Mouse (Mus musculus) T-helper 1 cell (primary cell): Measurements from ENCODE around the gene Tmco1.

ENCODE experiments used
- in situ Hi-C: fragments of 300-600 bp; cut with MboI, MseI; formaldehyde crosslinking; loops from one replicate; pipeline ENCODE4 v1.15.1; 2025; ENCODE audit warnings: high pct_unique_total_duplicates

The Tmco1 gene

DNA sequence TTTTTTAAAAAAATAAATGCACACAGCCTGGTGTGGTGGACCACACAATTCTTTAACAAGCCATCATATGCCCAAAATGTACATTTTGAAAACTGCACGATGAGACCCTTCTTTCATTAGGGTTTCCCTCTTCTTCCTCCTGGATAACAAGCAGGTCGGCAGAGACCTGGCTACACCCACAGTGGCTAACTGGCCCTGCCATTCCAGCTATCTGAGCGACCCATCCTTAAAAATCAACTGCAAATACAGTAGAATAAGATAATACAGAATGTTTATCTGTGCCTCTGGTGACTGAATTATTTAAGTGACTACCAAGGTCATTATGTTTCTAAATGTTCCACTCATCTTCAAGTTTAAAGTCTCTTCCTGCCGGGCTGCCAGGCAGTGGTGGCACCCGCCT, 25.4 kb upstream of the Tmco1 start:
- in situ Hi-C loops: loop anchor here (25.0 kb wide), 1 partner anchor 1820 kb away; the partner anchor contains the start of genes Dcaf6 and Mpc2

DNA sequence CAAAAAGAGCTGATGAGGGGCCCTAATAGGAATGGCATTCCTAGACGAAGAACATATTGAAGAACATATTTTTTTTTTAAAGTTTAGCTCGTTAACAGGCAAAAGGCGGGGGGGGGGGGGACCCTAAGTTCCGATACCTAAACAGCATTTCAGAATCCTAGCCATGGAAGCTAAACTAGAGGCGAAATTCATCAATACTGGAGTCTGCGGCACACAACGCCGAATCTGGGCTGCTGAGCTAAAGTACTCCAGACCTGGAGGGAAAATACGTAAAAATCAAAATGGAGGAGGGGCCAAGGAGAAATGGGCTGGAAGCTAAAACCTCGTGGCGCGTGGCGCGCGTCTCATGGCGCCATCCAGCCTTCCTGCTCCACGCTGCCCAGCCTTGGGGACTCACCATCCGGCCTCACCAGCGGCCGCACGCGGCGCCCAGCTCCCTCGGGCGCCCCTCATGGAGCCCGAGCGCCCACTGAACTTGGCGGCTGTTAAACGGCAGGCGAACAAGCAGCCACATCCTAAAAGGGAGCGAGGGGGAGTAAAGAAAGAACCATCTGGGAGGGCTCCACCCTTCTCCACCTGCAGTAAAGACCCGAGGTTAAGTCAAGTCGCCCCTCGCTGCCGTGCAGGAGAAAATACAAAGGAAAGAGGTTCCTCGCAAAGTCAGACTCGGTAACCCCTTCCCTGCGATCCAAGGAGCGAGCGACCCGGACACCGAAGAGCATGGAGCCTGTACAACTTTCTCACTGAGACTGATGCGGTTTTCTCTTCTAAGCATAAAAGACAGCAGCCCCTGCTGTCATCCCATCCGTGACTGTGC, 24.5 kb upstream of the Tmco1 start:
- in situ Hi-C loops: loop anchor here (25.0 kb wide), 1 partner anchor 1821 kb away; the partner anchor contains the start of genes Dcaf6 and Mpc2

DNA sequence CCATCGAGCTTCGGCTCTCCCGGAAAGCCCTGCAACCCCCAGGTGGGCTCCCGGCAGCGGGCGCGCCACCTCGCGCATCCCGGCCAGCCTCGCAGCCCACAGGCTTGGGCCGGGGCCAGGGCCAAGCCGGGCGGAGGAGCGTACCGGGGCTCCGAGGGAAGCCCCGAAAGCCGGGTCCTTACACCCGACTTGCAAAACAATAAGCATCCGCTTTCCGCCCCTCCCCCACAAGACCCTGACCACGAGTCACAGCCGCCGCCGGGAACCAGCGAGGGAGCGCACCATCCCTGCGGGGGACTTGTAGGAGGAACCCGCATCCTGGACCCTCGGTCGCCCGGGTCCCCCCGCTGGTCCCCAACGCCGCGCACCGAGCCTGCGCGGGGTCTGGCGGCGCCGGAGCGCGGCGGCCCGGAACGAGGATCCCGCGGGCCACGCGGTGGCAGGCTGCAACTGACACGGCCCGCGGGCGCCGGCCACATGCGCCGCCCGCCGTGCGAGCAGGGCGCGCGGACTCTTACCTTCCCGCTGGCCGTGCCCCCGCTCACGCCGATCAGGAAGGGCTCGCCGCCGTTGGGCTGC, 23.8 kb upstream of the Tmco1 start:
- in situ Hi-C loops: loop anchor here (25.0 kb wide), 1 partner anchor 1822 kb away; the partner anchor contains the start of genes Dcaf6 and Mpc2

DNA sequence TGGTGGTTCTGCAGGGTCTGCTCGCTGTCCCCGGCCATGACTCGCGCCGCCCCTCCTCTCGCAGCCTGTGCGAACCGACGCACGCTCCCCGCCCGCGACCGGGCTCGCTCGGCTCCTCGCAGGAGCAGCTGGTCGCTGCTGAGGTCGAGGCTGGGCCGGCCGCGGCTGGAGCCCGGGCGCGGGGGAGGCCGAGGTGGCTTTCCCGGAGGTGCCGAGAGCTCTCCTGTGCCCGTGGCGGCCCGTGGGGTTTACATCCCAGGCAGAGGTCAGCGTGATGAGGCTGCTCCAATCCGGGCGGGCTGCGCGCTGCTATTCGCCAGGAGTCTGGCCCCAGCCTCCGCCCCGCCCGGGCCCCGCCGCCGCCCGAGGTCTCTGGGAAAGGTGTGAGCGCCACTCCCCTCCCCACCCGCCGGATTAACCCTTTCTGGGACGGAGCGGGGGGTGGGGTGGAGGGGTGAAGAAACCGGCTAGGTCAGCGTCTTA, 23.3 kb upstream of the Tmco1 start:
- in situ Hi-C loops: loop anchor here (25.0 kb wide), 1 partner anchor 1823 kb away; the partner anchor contains the start of genes Dcaf6 and Mpc2

DNA sequence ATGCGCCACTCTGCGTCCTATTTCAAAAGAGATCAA, 23.0 kb upstream of the Tmco1 start, which contains the start of gene Uck2:
Gene Uck2 (minus strand): TSS at position 1 of the 36 bp plus-strand sequence.
- in situ Hi-C loops: loop anchor here (25.0 kb wide), 1 partner anchor 1823 kb away; the partner anchor contains the start of genes Dcaf6 and Mpc2

GRCm38 (mm10) chr1:167285356-167285755, 22.8 kb upstream of the Tmco1 start:
- in situ Hi-C loops: loop anchor here (25.0 kb wide), 1 partner anchor 1823 kb away; the partner anchor contains the start of genes Dcaf6 and Mpc2

- in situ Hi-C loops: loop anchor here (25.0 kb wide), 1 partner anchor 1825 kb away; the partner anchor contains the start of genes Dcaf6 and Mpc2
Observed at GRCm38 (mm10) chr1:167287156-167287555, 21.0 kb upstream of the Tmco1 start.

DNA sequence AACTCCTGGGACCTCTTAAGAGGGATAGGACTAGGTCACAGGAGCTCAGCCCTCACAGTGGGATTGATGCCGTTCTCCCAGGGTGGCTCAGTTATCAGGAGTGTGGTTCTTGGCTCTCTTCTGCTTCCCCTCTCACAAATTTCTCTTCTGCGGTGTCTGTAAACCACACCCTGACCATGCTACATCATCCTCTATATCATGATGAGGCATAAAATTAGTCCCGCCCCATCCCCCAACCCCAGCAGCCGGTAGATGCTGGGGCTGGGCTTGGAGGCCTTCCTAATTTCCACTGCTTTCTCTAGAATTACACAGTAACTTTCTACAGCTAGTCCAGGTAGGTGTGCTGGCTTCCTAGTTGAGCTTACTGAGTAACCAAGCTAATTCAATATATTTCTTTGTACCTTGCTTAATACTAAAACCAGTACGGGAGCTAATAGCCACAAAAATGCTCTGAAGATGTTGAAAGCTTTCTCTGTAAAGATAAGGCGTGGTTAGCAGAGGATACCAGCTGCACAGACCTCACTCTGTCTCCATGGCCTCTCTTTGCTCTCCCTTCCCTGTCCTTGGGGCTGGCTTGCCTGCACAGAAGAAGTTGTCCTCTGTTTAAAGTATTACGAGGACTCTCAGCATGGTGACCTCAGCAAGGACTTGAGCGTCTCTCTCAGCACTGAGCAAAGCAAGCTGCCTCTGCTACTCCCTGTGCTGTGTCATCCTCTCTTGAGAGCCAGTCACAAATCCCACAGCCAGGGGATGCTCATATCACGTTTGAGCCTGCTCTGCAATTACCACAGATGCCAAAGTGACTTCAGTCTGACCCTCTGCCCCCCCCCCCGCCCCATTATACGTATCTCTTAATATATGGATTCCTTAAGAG, 19.3 kb upstream of the Tmco1 start:
- in situ Hi-C loops: loop anchor here (25.0 kb wide), 1 partner anchor 1827 kb away; the partner anchor contains the start of genes Dcaf6 and Mpc2

GRCm38 (mm10) chr1:167289567-167290262, 18.5 kb upstream of the Tmco1 start:
- in situ Hi-C loops: loop anchor here (25.0 kb wide), 1 partner anchor 1827 kb away; the partner anchor contains the start of genes Dcaf6 and Mpc2

DNA sequence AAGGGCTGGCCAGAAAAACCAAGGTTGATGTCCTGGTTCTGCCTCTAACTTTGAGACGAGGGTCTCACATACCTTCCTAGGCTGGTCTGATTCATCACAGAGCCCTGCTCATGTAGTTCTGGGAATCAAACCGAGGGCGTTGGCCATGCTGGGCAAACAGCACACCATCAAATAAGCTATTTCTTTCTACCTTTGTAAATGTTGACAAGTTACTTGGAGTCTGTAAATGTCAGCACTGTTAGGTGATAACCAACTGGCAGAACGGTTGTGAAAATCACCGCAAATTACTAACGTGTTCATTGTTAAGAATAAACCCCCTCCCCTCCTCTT, 17.9 kb upstream of the Tmco1 start:
- in situ Hi-C loops: loop anchor here (25.0 kb wide), 1 partner anchor 1828 kb away; the partner anchor contains the start of genes Dcaf6 and Mpc2

DNA sequence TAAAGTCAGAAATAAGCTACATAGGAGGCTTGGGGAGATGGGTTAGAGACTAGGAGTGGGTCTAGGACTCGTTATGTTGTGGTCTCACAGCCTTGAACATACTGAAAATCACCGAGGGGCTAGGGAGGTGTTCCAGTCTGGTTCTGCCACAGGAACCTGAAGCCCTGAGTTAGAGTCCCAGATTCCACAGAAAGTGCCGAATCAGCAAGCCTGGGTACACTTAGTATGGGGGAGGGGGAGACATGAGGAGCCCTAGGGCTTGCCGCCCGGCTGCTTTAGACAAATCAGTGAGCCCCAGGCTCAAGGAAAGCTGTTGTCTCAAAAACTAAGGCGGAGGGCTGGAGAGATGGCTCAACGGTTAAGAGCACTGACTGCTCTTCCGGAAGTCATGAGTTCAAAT, 16.6 kb upstream of the Tmco1 start:
- in situ Hi-C loops: loop anchor here (25.0 kb wide), 1 partner anchor 1829 kb away; the partner anchor contains the start of genes Dcaf6 and Mpc2

DNA sequence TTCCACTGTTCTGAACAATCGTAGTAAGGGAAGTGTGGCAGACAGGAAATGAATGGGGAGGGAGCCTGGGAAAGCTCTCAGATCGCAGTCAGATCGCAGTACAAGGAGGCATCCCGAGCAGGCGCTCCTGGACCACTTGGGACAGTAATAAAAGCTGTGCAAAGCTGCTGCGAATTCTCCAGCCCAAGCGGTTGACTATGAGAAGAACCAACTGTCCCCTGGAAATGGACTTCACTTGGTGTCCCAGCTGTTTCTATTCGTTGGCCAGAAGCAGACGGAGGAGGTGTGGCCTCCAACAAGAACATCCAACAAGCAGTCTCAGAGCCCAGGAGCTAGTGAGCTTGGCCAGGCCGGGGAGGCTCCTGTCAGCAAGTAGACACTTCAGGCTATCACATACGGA, 15.7 kb upstream of the Tmco1 start:
- in situ Hi-C loops: loop anchor here (25.0 kb wide), 1 partner anchor 1830 kb away; the partner anchor contains the start of genes Dcaf6 and Mpc2

DNA sequence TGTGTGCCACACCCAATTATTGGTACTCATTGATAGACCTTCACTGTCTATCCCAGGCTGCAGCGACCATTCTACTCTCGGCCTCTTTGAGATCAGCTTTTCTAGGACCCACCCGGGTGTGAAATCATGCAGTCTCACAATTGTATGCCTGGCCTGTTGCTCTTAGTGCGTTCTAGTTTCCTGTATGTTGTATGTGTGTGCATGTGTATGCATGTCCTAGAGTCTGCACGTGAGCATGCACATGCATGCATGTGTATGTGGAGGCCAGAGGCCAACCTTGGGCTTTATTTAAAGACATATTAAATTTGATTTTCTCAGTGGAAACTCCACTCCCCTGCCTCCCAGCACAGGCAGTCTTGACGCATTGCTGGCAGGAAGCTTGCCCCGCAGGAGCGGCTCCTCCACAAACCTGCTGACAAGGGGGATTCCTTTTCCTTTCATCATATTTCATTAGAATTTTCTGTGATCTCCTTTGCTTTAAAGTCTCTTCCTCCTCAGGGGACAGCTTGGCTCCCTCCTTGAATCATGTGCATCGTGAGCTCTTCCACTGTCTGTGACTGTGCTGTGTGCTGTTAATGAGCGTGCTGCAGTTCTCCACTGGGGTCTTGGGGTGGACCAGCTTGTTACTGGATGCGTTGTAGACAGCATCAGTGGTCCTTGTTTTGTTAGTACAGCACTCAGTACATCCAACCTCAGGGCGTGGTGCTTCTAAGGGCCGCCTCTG, 12.3 kb upstream of the Tmco1 start:
- in situ Hi-C loops: loop anchor here (25.0 kb wide), 1 partner anchor 1834 kb away; the partner anchor contains the start of genes Dcaf6 and Mpc2

GRCm38 (mm10) chr1:167300122-167300521, 8.1 kb upstream of the Tmco1 start:
- in situ Hi-C loops: no loop called here

GRCm38 (mm10) chr1:167305501-167306137, 2.6 kb upstream of the Tmco1 start:
- in situ Hi-C loops: loop anchor here (5.0 kb wide), 1 partner anchor 37 kb away; no protein-coding TSS in a partner anchor

DNA sequence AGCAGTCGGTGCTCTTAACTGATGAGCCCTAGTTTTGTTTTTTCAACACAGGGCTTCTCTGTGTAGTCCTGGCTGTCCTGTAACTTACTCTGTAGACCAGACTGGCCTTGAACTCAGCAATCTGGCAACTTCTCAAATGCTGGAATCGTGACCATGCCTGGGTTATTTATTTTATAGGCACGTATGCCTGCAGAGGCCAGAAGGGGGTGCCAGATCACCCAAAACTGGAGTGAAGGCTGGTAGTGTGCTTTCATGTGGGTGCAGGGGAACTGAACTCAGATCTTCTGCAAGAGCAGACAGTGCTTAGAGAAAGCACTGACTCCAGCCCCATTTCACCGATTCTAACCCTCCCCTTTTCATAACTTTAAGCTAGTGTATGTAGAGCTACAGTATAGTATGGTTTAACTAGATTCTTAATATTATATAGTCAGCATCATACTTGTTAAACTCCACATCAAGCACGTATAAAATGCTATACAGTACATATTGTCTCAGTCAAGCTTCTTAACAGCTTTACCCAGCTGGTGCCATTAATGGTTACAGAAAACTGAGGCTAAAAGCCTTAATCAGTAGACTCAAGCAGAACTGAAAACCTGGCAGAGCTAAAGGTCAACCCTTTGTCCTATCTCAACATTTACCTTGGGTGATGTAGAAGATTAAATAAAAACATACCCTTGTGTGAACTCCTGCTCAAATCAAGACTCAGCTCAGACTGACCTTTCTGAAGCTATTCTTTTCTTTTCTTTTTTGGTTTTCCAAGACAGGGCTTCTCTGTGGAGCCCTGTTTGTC, 1.5 kb upstream of the Tmco1 start:
- in situ Hi-C loops: loop anchor here (5.0 kb wide), 1 partner anchor 36 kb away; no protein-coding TSS in a partner anchor

GRCm38 (mm10) chr1:167307674-167308073, 504 bp upstream of the Tmco1 start:
- in situ Hi-C loops: loop anchor here (5.0 kb wide), 1 partner anchor 35 kb away; no protein-coding TSS in a partner anchor

DNA sequence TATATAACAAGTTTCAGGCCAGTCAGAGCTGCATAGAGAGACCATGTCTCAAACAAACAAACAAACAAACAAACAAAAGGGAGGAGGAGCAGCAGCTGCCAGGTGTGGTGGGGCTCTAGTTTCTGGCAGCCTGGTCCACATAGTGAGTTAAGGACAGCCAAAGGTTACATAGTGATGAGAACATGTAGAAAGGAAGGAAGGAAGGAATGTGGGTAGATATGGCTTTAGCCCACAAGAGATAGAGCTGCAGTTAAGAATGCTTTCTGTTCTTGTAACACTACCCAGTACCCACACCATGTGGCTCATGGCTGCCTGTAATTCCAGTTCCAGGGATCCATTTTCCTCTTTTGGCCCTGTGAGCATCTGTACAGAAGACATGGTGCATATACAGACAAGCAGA, 4.2 kb downstream of the Tmco1 start:
- in situ Hi-C loops: loop anchor here (5.0 kb wide), 1 partner anchor 90 kb away; no protein-coding TSS in a partner anchor

DNA sequence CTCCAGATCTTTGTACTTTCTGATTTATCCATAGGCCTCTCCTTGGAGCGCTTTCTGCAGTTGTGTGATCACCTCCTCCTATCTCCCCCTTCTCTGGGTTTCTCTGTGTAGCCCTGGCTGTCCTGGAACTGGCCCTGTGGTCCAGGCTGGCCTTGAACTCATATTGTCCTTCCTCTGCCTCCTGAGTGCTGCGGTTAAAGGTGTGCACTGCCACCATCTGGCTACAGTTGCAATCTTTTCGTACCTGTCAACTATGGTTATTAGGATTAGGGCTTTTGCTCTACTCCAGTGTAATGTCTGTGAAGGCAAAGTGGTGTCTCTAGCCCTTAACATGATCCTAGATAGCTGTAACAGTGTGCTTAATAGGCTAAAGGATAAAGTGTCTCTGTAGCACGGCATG, 5.0 kb downstream of the Tmco1 start:
- in situ Hi-C loops: loop anchor here (5.0 kb wide), 1 partner anchor 91 kb away; no protein-coding TSS in a partner anchor
